Mouse (Mus musculus): ENCODE measurements around the gene Nxnl2.

GRCm38 (mm10) chr13:51178932-51179331, 8.1 kb downstream of the Nxnl2 start:
- no peak for TF ChIP-seq POLR2A (IDR thresholded peaks at IDR 0.05; ENCODE audit: low read depth, low read length)
- TF ChIP-seq CTCF (conservative IDR thresholded peaks at IDR 0.05; ENCODE audit: insufficient read depth, insufficient read length, low read depth, low read length): no peak
